Mouse (Mus musculus): ENCODE measurements around the gene Nhsl2.

DNA sequence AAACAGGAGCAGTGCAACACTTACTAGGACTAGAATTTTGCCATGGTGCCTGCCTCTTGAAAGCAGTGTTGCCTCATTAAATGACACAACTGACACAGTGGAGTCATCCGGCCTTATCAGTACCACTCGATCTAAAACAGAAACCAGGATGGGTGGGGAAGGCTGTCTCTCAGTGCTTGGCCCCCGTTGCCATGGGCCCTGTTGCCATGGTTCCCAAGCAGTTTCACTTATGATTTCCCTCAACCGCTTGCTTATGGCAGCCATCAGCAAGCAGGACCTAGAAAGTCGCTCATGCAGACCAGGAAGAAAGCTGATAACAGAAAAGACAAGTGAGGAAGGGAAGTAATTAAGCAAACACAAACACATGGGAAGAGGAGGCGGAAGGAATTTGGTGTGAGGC, 182.7 kb downstream of the Nhsl2 start:
- TF ChIP-seq CTCF (IDR thresholded peaks at IDR 0.05; ENCODE audit: low read depth, low read length) (no peak), POLR2A (IDR thresholded peaks at IDR 0.05; ENCODE audit: extremely low read depth, insufficient read depth, low read length) (no peak)
